Mouse (Mus musculus): ENCODE results near the gene Exoc2.

The Exoc2 gene

DNA sequence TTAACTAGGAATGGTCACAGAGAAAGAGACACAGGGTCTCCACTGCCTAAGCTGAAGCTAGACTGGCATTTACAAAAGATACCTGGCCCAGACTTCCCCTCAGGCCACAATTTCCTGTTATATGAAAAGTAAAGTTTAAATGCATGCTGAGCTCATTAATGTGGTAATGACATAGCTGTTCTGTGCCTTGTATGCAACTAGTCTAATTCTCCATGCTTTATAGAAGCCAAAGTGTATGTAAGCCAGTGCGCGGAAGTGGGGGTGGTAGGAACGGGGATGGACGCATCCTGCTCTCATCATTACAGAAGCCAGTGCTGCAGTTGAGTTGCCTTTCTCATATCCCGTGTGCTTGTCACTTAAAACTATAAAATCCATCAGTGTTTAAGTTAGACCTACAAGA lies 156.5 kb downstream of the Exoc2 start:
- no peak for DNase-seq (ENCODE audit: low spot score)

GRCm38 (mm10) chr13:30814256-30814655 lies 159.6 kb downstream of the Exoc2 start:
- no peak for DNase-seq (ENCODE audit: low spot score)

DNA sequence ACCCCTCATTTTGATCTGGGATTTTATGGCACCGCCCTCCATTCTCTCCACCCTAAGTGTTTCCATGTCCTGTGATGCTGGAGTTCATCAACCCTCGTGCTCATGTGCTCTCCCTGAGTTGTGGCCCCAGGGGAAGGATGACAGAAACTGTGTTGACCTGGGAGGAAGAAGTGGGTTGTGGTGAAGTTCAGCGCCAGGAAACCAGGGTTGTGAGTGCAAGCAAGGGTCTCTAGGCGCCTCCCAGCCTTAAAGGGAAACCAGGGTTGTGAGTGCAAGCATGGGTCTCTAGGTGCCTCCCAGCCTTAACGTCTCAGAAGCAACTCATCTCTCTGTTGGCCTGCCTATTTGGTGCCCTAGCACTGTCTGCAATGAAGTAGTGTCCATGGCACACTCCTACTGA lies 160.4 kb downstream of the Exoc2 start:
- DNase-seq (ENCODE audit: low spot score), result no peak

DNA sequence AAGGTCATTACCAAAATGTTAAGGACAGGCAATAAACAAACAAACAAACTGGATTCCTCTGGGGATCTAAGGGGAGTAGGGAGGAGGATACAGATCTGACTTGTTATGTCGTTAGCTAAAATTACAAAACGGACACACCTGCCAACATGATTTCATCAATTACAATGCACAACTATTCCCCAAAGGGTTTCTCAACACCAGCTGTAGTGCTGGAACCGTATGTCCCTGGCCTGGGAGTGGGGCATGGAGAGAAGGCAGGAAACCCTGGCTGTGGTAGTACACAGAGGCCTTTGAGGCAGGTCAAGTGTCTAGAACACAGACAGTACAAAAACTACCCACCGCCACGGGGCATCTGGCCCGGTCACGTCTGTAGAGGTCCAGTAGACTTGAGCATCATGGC lies 164.7 kb downstream of the Exoc2 start:
- DNase-seq (ENCODE audit: low spot score), result no peak

DNA sequence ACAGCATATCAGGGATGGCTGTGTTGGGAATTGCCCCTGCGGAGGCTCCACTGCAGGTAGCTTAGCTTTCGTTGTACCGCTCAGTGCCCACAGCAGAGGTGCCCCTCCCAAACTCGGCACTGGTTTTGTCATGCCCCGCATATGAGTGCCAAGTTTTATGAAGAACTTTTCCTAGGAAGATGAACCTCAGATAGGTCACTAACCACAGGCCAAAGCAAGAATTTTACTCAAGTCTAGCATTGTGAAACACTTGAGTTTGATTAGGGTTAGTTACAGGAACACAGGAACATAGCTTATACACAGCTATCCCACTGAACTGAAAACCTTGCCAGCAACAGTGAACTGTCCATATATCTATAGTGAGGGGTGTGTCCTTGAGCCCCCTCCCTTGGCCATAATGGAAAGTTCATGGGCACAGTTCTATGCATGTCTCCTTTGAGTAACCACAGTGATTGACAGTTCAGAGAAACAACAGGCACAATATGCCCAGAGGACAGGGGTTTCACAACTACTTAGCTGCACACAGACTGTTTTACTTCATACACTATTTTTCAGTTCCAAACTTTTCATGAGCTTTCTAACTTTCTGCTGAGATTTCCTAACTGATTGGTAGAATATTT lies 171.4 kb downstream of the Exoc2 start:
- DNase-seq (ENCODE audit: low spot score), result no peak

GRCm38 (mm10) chr13:30801886-30802285 lies 172.0 kb downstream of the Exoc2 start:
- DNase-seq (ENCODE audit: low spot score), result no peak

DNA sequence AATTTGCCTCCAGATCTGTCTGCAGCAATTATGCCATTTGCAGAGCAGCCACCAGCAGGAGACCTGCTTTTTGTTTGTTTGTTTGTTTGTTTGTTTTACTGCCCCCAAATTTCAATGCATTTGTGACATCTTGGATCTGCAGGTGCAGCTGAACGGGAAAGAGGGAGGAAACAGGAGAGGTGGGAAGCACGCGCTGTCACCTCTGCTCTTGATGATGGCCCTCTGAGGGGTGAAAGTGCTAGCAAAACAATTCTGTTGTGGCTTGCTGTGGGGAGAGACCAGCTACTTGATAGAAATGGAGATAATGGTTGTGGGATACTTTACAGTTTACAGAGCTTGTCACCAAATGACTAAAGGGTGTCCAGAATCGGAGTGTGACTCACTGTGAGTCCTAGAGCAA lies 177.9 kb downstream of the Exoc2 start:
- no peak for DNase-seq (ENCODE audit: low spot score)

- no peak for DNase-seq (ENCODE audit: low spot score)
These were observed 180.3 kb downstream of the Exoc2 start for GRCm38 (mm10) chr13:30793616-30794015.

GRCm38 (mm10) chr13:30793196-30793595 lies 180.7 kb downstream of the Exoc2 start:
- DNase-seq (ENCODE audit: low spot score), result no peak

DNA sequence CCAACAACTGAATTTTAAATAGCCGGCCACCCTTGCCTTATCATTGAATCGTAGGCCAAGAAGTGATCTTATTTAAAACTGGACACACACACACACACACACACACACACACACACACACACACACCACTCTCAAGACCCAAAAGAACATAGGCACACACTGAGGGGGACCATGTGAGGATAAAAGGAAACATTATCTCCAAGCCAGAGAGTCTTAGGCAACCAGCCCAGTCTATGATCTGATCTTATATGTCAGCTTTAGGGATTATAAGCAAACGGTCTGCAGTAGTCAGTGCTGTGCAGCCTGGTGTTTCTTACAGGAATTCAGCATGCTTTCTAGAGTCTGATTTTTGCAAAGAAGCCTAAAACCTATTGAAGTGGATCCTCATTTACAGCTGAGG lies 181.2 kb downstream of the Exoc2 start:
- no peak for DNase-seq (ENCODE audit: low spot score)

DNA sequence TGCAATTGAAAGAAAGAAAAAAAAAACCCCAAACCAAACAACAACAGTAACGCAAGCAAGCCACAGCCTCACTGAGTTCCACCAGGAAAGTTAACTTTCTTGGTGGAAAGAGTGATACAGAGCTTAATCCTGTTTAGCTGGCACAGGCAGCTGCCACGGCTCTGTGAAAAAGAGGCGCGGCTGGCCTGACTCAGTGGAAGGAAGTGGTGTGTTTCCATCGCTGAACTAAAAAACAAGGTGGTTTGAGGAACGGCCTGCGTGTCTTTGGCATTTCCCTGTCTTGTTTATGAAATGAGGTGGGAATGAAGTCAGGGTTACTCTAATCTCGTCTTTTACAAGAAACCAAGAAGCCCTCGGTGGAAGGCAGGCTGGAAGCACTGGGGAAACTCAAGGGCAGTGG lies 181.6 kb downstream of the Exoc2 start:
- no peak for DNase-seq (ENCODE audit: low spot score)

DNA sequence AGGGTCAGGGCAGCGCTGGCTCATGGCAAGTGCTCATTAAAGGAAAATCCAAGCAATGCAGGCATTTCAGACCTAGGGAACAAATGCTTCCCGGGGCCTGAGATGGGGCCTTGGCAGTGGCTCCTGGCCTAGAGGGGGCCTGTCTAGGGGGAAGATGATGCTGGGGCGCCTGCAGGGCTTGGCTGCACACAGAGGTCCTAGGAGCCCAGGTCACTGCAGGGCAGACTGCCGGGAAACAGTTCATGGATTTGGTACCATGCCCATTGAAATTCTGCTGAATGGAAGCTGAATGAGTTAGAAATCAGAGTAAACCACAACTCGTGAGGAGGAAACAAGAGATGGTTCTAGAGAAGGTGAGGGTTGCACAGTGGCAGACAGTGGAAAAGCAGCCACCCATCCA lies 183.9 kb downstream of the Exoc2 start:
- no peak for DNase-seq (ENCODE audit: low spot score)

DNA sequence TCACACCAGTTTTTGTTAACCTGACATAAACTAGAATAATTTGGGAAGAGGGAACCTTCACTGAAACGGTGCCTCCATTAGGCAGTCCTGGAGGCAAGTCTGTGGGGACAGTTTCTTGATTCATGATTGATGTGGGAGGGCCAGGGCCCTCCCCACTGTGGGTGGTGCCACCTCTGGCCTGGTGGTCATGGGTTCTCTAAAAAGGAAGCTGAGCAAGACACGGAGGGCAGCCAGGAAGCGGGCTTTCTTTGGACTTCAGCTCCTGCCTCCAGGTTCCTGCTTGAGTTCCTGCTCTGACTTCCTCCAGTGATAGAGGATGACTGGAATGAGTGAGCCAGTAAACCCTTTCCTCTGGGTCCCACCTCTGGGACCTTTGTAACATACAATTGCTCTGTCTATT lies 185.5 kb downstream of the Exoc2 start:
- DNase-seq (ENCODE audit: low spot score), result no peak

- DNase-seq (ENCODE audit: low spot score), result no peak
These were observed 185.9 kb downstream of the Exoc2 start for GRCm38 (mm10) chr13:30787960-30788359.

DNA sequence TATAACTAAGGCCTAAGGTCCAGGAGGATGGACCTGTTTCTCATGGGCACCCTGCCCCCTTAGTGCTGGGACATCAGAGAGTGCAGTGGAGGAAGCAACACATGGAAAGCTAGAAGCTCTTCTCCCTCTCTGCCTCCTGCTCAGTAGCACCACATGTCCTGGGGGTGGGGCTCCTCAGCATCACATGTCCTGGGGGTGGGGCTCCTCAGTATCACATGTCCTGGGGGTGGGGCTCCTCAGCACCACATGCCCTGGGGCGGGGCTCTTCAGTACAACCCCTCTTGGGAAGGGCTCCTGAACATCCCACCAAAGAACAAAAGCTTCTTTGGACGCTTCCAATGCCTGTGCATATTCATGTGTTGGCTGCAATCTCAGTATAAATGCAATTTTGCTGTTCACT lies 186.3 kb downstream of the Exoc2 start:
- DNase-seq (ENCODE audit: low spot score), result no peak

DNA sequence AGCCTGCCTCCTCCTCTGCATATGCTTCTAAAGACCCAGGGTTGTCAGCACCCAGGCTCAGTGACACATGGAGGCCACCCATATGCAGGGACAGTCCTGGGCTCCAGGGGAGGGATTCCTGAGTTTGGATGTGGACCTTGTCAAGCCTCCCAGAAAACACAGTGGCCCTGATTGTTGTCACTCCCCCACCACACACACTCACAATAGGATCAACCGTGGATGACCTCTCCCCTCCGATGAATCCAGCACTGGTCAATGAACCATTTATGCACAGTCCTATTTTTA lies 186.9 kb downstream of the Exoc2 start:
- DNase-seq (ENCODE audit: low spot score), result no peak

- DNase-seq (ENCODE audit: low spot score), result no peak
These were observed 187.5 kb downstream of the Exoc2 start for GRCm38 (mm10) chr13:30786235-30787035.

GRCm38 (mm10) chr13:30785423-30786040 lies 188.4 kb downstream of the Exoc2 start:
- DNase-seq (ENCODE audit: low spot score), result no peak

GRCm38 (mm10) chr13:30782419-30782818 lies 191.5 kb downstream of the Exoc2 start:
- no peak for DNase-seq (ENCODE audit: low spot score)

DNA sequence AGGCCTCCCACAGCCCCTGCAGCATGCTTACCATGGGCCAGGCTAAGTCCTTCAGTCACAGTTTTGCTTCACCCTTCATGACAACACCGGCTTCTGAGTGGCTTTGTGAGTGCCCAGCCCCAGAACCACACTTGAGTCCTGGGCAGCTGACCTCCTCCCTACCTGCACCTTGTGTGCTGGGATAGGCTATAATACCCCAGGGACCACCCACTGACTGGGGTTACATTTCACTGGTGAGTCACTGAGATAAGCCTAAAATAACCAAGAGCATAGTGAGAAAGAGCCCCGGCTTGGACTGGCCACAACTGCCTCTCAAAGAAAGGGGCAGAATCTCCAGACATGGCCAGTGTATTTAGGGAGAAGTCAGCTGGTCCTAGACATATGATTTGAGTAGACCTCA lies 192.0 kb downstream of the Exoc2 start:
- no peak for DNase-seq (ENCODE audit: low spot score)

- no peak for DNase-seq (ENCODE audit: low spot score)
These were observed 196.2 kb downstream of the Exoc2 start for GRCm38 (mm10) chr13:30777678-30778179.

DNA sequence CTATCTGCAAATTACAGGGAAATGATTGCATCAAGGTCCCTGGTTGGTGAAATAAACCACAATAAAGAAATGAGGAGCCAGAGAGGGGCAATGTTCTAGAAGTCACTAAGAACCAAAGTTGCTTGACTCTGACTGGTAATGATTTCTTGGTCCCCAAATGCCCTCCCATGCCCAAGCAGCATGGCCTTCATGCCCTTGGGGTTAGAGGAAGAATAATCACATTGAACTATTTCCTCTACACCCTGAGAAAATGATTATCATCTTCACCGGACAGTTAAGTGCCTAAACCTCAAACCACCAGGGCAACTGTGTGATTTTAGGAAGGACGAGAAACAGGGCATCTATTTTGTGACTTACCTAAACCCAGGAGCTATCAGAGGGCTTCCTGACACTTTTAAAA lies 197.9 kb downstream of the Exoc2 start:
- no peak for DNase-seq (ENCODE audit: low spot score)

DNA sequence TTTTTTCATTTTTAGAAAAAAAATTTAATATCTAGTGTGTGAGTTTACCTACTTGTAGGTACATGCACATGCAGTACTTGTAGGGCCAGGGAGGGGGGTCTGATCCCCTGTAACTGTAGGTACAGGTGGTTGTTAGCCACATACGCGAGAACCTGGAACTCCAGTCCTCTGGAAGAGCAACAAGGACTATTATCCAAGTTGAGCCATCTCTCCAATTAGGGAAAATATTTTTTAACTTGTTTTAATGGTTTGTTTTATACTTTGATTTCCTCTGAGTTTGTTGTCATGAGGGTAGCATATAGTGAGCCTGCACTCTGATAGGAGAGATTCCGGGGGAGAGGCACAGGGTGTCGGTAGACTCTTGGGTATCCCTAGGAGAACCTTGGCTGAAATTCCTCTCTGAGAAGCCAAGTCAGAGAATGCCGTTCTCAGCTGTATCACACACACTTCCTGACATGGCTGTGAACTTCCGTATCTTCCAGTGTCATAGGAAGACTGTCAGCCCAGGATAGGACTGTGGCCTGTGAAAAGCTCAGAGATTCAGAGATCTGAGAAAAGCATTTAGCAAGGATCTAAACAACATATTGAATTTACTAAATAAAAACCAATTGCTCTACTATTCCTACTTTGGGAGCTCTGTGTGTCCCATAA lies 206.3 kb downstream of the Exoc2 start:
- no peak for DNase-seq (ENCODE audit: low spot score)

Measured in urinary bladder, postnatal 14 days (tissue).